Mouse (Mus musculus) hindbrain, embryonic 12.5 days (tissue): ENCODE results near the gene Mink1. TPM values are rescaled to one million over a fixed set of nuclear protein-coding genes. Genes with fewer than 3 reads are reported as not detected.
"Not testable (repeated sequence)": the region's sequence is repeated elsewhere in the genome, so short reads cannot be mapped to it uniquely, and the experiment has no call there.

Experiments used
- ATAC-seq: fragments of 200-750 bp; cut with Nextera tagmentation; 2 replicates; pipeline ENCODE4 v1.8.0; 2017; ENCODE audit warnings: moderate TSS enrichment; ENCODE audit not compliant: low FRiP score
- H3K27ac ChIP-seq: fragments of 300-500 bp; sonication (generic); 2 replicates; pipeline ENCODE4 v1.5.1; 2016; ENCODE audit warnings: mild to moderate bottlenecking
- H3K27me3 ChIP-seq: fragments of 300-500 bp; sonication (generic); 2 replicates; pipeline ENCODE4 v1.6.1; 2016; ENCODE audit warnings: mild to moderate bottlenecking
- H3K36me3 ChIP-seq: fragments of 300-500 bp; sonication (generic); 2 replicates; pipeline ENCODE4 v1.6.1; 2016; ENCODE audit warnings: mild to moderate bottlenecking
- H3K4me1 ChIP-seq: fragments of 300-500 bp; sonication (generic); 2 replicates; pipeline ENCODE4 v1.6.1; 2016
- H3K4me2 ChIP-seq: fragments of 300-500 bp; sonication (generic); replicated peaks from 2 replicates; pipeline ENCODE4 v1.6.1; 2016; ENCODE audit warnings: mild to moderate bottlenecking
- H3K4me3 ChIP-seq: fragments of 300-500 bp; sonication (generic); 2 replicates; pipeline ENCODE4 v1.5.1; 2016; ENCODE audit warnings: mild to moderate bottlenecking
- H3K9ac ChIP-seq: fragments of 300-500 bp; sonication (generic); 2 replicates; pipeline ENCODE4 v1.6.1; 2016; ENCODE audit warnings: mild to moderate bottlenecking, moderate library complexity
- H3K9me3 ChIP-seq: fragments of 300-500 bp; sonication (generic); replicated peaks from 2 replicates; pipeline ENCODE4 v1.6.1; 2016; ENCODE audit warnings: mild to moderate bottlenecking
- WGBS: fragments of 180-500 bp; shearing (Covaris S2); methylation state at CpG from one replicate; pipeline ENCODE4 v1.1.7; 2016; 5-methylcytosine and 5-hydroxymethylcytosine counted together
- polyA plus RNA-seq: library from polyadenylated mRNA; unstranded; fragments of >200 nt; fragmentation: Nextera tagmentation; extraction: Ambion mirVana; gene quantifications from 2 replicates; pipeline ENCODE4 v1.2.1, GENCODE M21; 2016

Mink1 gene
- polyA plus RNA-seq, result 17.3 and 19.1 TPM in 2 replicates

- no peaks in the 10 kb centered on the region for H3K9me3 ChIP-seq
- H3K4me3 ChIP-seq, result peak within 1 kb of the TSS; percentile 84
- H3K9ac ChIP-seq, result peak within 1 kb of the TSS; percentile 91
- H3K36me3 ChIP-seq, result no peaks in the 10 kb centered on the region
- peak within 1 kb of the TSS; percentile 87 for H3K27ac ChIP-seq
- no peaks in the 10 kb centered on the region for H3K27me3 ChIP-seq
- peaks cover 39% of the 10 kb centered on the region for H3K4me1 ChIP-seq
- under 1% methylated on average over 55 of the region's 57 CpGs for WGBS
- peak within 1 kb of the TSS; percentile 95 for H3K4me2 ChIP-seq
- peak; percentile 95 for ATAC-seq
Observed at GRCm38 (mm10) chr11:70562287-70562994, at the start of gene Mink1. Gene Mink1 (plus strand): TSS chr11:70562881.

GRCm38 (mm10) chr11:70513520-70513919 lies 49.2 kb upstream of the Mink1 start:
- Histone ChIP-seq H3K27me3 (0 out of 2 replicates have a peak, but pooled peaks cover 11% of the 10 kb centered on the region), H3K27ac (no peak overlapping the region), H3K9ac (no peak overlapping the region), H3K36me3 (no peaks in the 10 kb centered on the region), H3K4me3 (no peak overlapping the region), H3K4me2 (no peak overlapping the region), H3K9me3 (no peaks in the 10 kb centered on the region), H3K4me1 (peaks cover 8% of the 10 kb centered on the region)
- ATAC-seq, result no peak
- 51% methylated on average over 11 of the region's 11 CpGs for WGBS

- Histone ChIP-seq H3K9ac (no peak within 1 kb of the TSS), H3K4me2 (no peak within 1 kb of the TSS), H3K9me3 (no peaks in the 10 kb centered on the region), H3K36me3 (no peaks in the 10 kb centered on the region), H3K4me3 (no peak within 1 kb of the TSS), H3K27ac (no peak within 1 kb of the TSS), H3K27me3 (0 out of 2 replicates have a peak, but pooled peaks cover 11% of the 10 kb centered on the region), H3K4me1 (peaks cover 8% of the 10 kb centered on the region)
- 88% methylated on average over 7 of the region's 7 CpGs for WGBS
- no peak for ATAC-seq
Observed at GRCm38 (mm10) chr11:70514288-70514687, 48.4 kb upstream of the Mink1 start, which contains the start of gene Vmo1. Gene Vmo1 (minus strand): TSS chr11:70514616.

DNA sequence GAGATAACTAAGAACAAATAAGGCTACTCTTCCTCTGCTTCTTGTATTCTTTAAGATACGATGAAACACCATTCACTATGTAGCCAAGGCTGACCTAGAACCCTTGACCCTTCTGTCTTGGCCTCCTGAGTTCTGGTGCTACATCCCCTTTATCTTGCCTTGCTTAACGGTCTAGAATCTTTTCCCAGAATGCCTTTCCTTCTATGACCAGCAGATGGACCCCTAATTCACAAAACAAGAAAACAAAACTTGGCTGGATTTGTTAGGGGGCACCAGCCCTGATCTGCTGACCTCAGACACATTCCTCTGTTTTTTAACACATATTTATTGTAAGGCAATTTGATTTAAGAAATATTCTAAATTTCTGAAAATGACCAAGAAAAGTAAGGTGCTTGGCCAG lies 46.3 kb upstream of the Mink1 start:
- Histone ChIP-seq H3K4me1 (peaks cover 6% of the 10 kb centered on the region; the same call in 1 of the 2 replicates), H3K4me3 (no peak overlapping the region), H3K36me3 (no peaks in the 10 kb centered on the region), H3K4me2 (no peak overlapping the region), H3K9ac (no peak overlapping the region), H3K27me3 (peaks cover 5% of the 10 kb centered on the region; the same call in 1 of the 2 replicates), H3K9me3 (no peaks in the 10 kb centered on the region), H3K27ac (no peak overlapping the region)
- WGBS, result 30% methylated on average over 2 of the region's 2 CpGs
- ATAC-seq, result no peak

DNA sequence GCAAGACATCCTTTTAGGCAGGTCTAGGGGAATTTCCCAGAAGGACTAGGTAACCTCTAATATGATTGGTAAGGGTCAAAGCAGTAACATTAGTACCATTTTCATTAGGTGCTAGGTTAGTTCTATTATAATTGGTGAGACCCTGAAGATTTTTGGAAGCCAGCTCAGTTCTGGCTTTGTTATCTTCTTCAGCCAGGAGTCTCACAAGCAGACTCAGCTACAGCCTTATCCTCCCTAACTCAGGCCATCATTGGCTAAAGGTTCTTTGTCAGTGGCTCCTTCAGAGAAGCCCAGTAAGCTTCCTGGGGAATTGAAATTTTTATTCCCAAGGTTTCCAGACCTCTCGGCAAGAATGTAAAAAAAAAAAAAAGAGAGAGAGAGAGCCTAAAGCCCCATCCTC lies 44.2 kb upstream of the Mink1 start:
- H3K9me3 ChIP-seq, result no peaks in the 10 kb centered on the region
- no peak overlapping the region for H3K27ac ChIP-seq
- no peak overlapping the region for H3K4me3 ChIP-seq
- peaks cover 6% of the 10 kb centered on the region; the same call in 1 of the 2 replicates for H3K4me1 ChIP-seq
- no peak overlapping the region for H3K4me2 ChIP-seq
- no peak overlapping the region for H3K9ac ChIP-seq
- 72% methylated on average over 1 of the region's 1 CpGs for WGBS
- H3K36me3 ChIP-seq, result no peaks in the 10 kb centered on the region
- H3K27me3 ChIP-seq, result peaks cover 5% of the 10 kb centered on the region; the same call in 1 of the 2 replicates
- ATAC-seq, result no peak

DNA sequence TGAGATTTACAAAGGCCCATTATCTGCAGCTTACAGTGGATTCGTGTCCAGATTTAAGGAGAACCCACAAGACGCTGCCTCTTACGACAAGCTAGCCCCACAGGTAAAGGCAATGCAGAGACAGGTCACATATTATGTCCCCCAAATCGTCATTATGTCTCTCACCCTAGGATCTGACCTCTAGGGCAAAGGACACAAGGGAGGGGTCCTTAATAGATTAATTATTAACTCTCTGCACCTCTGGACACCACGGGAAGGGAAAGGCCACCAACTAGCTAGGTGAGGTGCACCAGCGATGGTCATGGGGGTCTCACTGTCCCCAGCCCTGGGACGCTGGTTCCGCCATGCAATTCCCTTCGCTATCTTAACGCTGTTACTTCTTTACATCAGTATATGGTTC lies 43.8 kb upstream of the Mink1 start, which contains the start of gene Gltpd2:
Gltpd2 (plus strand) TSS at position 274 of the 400 bp plus-strand sequence.
- H3K27me3 ChIP-seq, result peaks cover 5% of the 10 kb centered on the region; the same call in 1 of the 2 replicates
- H3K4me2 ChIP-seq, result peak within 1 kb of the TSS; percentile 42
- 76% methylated on average over 10 of the region's 10 CpGs for WGBS
- H3K27ac ChIP-seq, result no peak within 1 kb of the TSS
- H3K36me3 ChIP-seq, result no peaks in the 10 kb centered on the region
- peaks cover 6% of the 10 kb centered on the region; the same call in 1 of the 2 replicates for H3K4me1 ChIP-seq
- peak within 1 kb of the TSS; percentile 44; the same call in 1 of the 2 replicates for H3K9ac ChIP-seq
- H3K4me3 ChIP-seq, result peak within 1 kb of the TSS; percentile 25
- H3K9me3 ChIP-seq, result no peaks in the 10 kb centered on the region
- no peak for ATAC-seq

DNA sequence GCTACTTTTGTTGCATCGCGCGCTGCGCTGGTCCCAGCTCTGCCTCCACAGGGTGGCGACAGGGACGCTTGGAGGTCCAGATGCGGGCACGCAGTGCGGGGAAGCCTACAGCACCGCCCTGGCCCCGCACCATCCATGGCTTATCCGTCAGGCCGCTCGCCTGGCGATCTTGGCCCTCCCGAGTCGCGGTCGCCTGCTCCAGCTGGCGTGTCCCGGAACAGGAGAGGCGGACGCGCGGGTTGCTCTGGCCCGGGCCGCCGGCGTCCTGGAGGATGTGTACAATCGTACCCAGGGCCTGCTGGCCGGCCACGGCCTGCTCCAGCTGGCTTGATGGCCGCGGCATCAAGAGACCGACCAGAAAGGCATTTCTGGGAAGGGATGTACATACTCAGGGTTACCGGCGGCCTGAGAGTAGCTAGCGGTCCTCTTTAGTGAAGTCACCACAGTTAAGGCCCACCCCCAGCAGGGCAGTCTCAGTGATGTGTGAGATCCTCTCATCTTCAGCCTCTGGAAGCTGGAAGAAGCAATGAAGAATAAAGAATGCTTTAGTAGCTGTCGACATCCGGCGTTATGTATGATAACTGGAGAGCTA lies 42.4 kb upstream of the Mink1 start:
- peaks cover 6% of the 10 kb centered on the region; the same call in 1 of the 2 replicates for H3K4me1 ChIP-seq
- H3K4me2 ChIP-seq, result peak overlapping the region; percentile 42
- H3K36me3 ChIP-seq, result no peaks in the 10 kb centered on the region
- H3K9me3 ChIP-seq, result no peaks in the 10 kb centered on the region
- peak overlapping the region; percentile 44 for H3K9ac ChIP-seq
- 17% methylated on average over 41 of the region's 41 CpGs for WGBS
- H3K4me3 ChIP-seq, result peak overlapping the region; percentile 25
- no peak; the same call in 1 of the 2 replicates for ATAC-seq
- peaks cover 5% of the 10 kb centered on the region; the same call in 1 of the 2 replicates for H3K27me3 ChIP-seq
- H3K27ac ChIP-seq, result peak overlapping the region; percentile 36; the same call in 1 of the 2 replicates

DNA sequence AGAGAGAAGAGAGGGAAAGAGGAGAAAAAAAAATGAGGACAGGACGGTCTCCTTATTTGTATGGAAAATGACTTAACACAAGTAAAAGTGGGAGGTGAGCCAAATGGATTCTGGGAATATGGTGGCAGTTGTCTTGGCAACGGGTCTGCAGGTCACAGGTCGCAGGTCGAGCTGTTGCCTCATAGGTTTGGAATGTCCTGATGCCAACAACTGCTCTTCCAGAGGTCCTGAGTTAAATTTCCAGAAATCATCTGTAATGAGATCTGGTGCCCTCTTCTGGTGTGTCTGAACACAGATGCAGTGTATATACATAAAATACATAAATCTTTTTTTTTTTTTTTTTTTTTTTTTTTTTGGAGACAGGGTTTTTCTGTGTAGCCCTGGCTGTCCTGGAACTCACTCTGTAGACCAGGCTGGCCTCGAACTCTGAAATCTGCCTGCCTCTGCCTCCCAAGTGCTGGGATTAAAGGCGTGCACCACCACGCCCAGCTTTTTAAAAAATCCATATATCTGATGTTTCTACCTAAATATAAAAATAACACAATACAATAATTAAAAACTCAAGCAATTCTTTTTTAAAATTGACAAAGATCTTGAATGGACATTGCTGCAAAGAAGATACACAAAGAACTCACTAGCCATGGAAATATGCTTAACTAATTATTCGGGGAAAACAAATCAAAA lies 39.2 kb upstream of the Mink1 start:
- not testable (repeated sequence) for H3K9ac ChIP-seq, H3K9me3 ChIP-seq, H3K4me2 ChIP-seq, H3K4me3 ChIP-seq, ATAC-seq, H3K27me3 ChIP-seq, H3K27ac ChIP-seq
- 87% methylated on average over 8 of the region's 8 CpGs for WGBS
- peaks cover 20% of the 10 kb centered on the region for H3K36me3 ChIP-seq
- H3K4me1 ChIP-seq, result peaks cover 11% of the 10 kb centered on the region

DNA sequence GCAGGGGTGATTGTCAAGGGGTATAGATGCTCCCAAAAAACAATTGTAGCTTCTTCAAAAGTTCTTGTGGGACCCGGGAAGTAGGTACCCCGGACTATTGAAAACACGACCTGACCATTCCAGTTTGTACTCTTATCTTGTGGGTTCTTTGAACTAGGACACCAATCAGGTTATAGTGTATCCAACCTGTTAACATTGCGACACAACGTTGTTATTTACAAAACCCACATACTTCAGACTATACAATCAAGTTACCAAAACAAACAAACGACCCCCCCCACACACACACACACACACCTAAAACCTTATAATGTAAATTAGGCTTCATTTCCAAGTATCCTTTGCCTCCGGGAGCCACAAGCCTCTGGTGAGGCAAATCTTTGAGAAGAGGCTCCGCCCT lies 37.9 kb upstream of the Mink1 start:
- WGBS, result 7% methylated on average over 8 of the region's 8 CpGs
- peak overlapping the region; percentile 71 for H3K4me3 ChIP-seq
- no peak overlapping the region; the same call in 1 of the 2 replicates for H3K9ac ChIP-seq
- peak overlapping the region; percentile 49 for H3K4me2 ChIP-seq
- H3K27ac ChIP-seq, result no peak overlapping the region
- ATAC-seq, result no peak
- H3K9me3 ChIP-seq, result no peaks in the 10 kb centered on the region
- H3K4me1 ChIP-seq, result peaks cover 11% of the 10 kb centered on the region
- H3K36me3 ChIP-seq, result peaks cover 29% of the 10 kb centered on the region
- H3K27me3 ChIP-seq, result peaks cover 2% of the 10 kb centered on the region; the same call in 1 of the 2 replicates

DNA sequence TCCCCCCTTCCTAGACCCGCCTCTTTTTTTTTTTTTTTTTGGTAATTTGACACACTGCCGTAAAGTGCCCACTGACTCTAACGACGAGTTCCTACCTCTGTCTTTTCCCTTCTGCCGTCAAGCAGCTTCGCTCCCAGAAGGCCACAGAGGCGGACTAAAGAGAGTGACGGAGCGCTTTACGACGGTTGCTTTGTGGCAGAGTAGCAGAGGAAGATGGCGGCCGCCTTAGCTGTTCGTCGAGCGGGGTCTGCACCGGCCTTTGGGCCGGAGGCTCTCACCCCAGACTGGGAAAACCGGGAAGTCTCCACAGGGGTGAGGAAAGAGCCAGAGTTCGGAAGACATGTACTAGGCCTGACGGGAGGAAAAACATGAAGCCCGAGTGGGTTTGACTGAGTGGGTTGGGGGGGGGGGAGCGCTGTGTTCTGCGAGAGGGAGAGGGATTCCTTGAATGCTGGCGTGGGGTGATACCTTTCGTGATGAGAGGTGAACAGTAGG lies 37.5 kb upstream of the Mink1 start, which contains the start of gene Psmb6:
Psmb6 (plus strand) TSS at position 184 of the 495 bp plus-strand sequence.
- peaks cover 29% of the 10 kb centered on the region for H3K36me3 ChIP-seq
- peak; percentile 95 for ATAC-seq
- H3K4me1 ChIP-seq, result peaks cover 7% of the 10 kb centered on the region
- H3K27me3 ChIP-seq, result no peaks in the 10 kb centered on the region
- H3K9ac ChIP-seq, result peak within 1 kb of the TSS; percentile 79
- WGBS, result 1% methylated on average over 25 of the region's 26 CpGs
- peak within 1 kb of the TSS; percentile 68 for H3K27ac ChIP-seq
- peak within 1 kb of the TSS; percentile 75 for H3K4me2 ChIP-seq
- H3K9me3 ChIP-seq, result no peaks in the 10 kb centered on the region
- H3K4me3 ChIP-seq, result peak within 1 kb of the TSS; percentile 71

- peak overlapping the region; percentile 68; the same call in 1 of the 2 replicates for H3K27ac ChIP-seq
- H3K9ac ChIP-seq, result peak overlapping the region; percentile 79
- peak; percentile 53 for ATAC-seq
- 4% methylated on average over 12 of the region's 12 CpGs for WGBS
- peaks cover 29% of the 10 kb centered on the region for H3K36me3 ChIP-seq
- no peaks in the 10 kb centered on the region for H3K27me3 ChIP-seq
- peak overlapping the region; percentile 75 for H3K4me2 ChIP-seq
- peak overlapping the region; percentile 71 for H3K4me3 ChIP-seq
- peaks cover 5% of the 10 kb centered on the region for H3K4me1 ChIP-seq
- H3K9me3 ChIP-seq, result no peaks in the 10 kb centered on the region
Observed at GRCm38 (mm10) chr11:70525726-70526125, 37.0 kb upstream of the Mink1 start.
